Mouse (Mus musculus): ENCODE results near the gene Gsap. TPM values are rescaled to one million over a fixed set of nuclear protein-coding genes. Genes with fewer than 3 reads are reported as not detected.
"Not testable (repeated sequence)": the region's sequence is repeated elsewhere in the genome, so short reads cannot be mapped to it uniquely, and the experiment has no call there.

Gene Gsap
- polyA plus RNA-seq, 1 experiment = 14.9 TPM

- Histone ChIP-seq H3K27me3 (replicated peaks) (no peaks in the 10 kb centered on the region), H3K9me3 (peaks cover 7% of the 10 kb centered on the region), H3K36me3 (replicated peaks; ENCODE audit: low read length) (peaks cover 6% of the 10 kb centered on the region), H3K4me1 (peaks cover 64% of the 10 kb centered on the region), H3K4me3 (replicated peaks) (no peak overlapping the region)
- TF ChIP-seq FLI1 (IDR thresholded peaks at IDR 0.05; ENCODE audit: low read length) = no peak
Observed at GRCm38 (mm10) chr5:21175132-21176112, 10.6 kb upstream of the Gsap start.

GRCm38 (mm10) chr5:21179496-21179895 is 6.6 kb upstream of the Gsap start:
- no peak overlapping the region for H3K4me3 ChIP-seq (replicated peaks)
- H3K36me3 ChIP-seq (replicated peaks; ENCODE audit: low read length) = peaks cover 6% of the 10 kb centered on the region
- H3K4me1 ChIP-seq = peaks cover 24% of the 10 kb centered on the region
- peaks cover 7% of the 10 kb centered on the region for H3K9me3 ChIP-seq
- no peaks in the 10 kb centered on the region for H3K27me3 ChIP-seq (replicated peaks)
- TF ChIP-seq FLI1 (IDR thresholded peaks at IDR 0.05; ENCODE audit: low read length) = no peak
- no peak for TF ChIP-seq GATA1 (IDR thresholded peaks at IDR 0.05; ENCODE audit: borderline replicate concordance, low read length)

GRCm38 (mm10) chr5:21183046-21183445 is 3.0 kb upstream of the Gsap start:
- not testable (repeated sequence) for H3K27me3 ChIP-seq (replicated peaks); H3K9me3 ChIP-seq; H3K4me3 ChIP-seq (replicated peaks); H3K36me3 ChIP-seq (replicated peaks; ENCODE audit: low read length)
- H3K4me1 ChIP-seq = peaks cover 26% of the 10 kb centered on the region

- Histone ChIP-seq H3K9me3 (no peaks in the 10 kb centered on the region), H3K36me3 (replicated peaks; ENCODE audit: low read length) (peaks cover 12% of the 10 kb centered on the region), H3K4me3 (replicated peaks) (peak overlapping the region; percentile 98), H3K4me1 (peaks cover 64% of the 10 kb centered on the region), H3K27me3 (replicated peaks) (no peaks in the 10 kb centered on the region)
- no peak for TF ChIP-seq GATA1 (IDR thresholded peaks at IDR 0.05; ENCODE audit: borderline replicate concordance, low read length)
- TF ChIP-seq FLI1 (IDR thresholded peaks at IDR 0.05; ENCODE audit: low read length) = no peak
Observed at GRCm38 (mm10) chr5:21186821-21187220, 766 bp downstream of the Gsap start.

GRCm38 (mm10) chr5:21188435-21188834 is 2.4 kb downstream of the Gsap start:
- Histone ChIP-seq H3K4me1 (peaks cover 79% of the 10 kb centered on the region), H3K4me3 (replicated peaks) (peak overlapping the region; percentile 80), H3K36me3 (replicated peaks; ENCODE audit: low read length) (peaks cover 28% of the 10 kb centered on the region), H3K9me3 (peaks cover 12% of the 10 kb centered on the region), H3K27me3 (replicated peaks) (no peaks in the 10 kb centered on the region)
- no peak for TF ChIP-seq FLI1 (IDR thresholded peaks at IDR 0.05; ENCODE audit: low read length)
- TF ChIP-seq GATA1 (IDR thresholded peaks at IDR 0.05; ENCODE audit: borderline replicate concordance, low read length) = no peak

GRCm38 (mm10) chr5:21189036-21189435 is 3.0 kb downstream of the Gsap start:
- peaks cover 34% of the 10 kb centered on the region for H3K36me3 ChIP-seq (replicated peaks; ENCODE audit: low read length)
- H3K4me1 ChIP-seq = peaks cover 84% of the 10 kb centered on the region
- H3K9me3 ChIP-seq = peaks cover 17% of the 10 kb centered on the region
- no peak for TF ChIP-seq FLI1 (IDR thresholded peaks at IDR 0.05; ENCODE audit: low read length)
- TF ChIP-seq GATA1 (IDR thresholded peaks at IDR 0.05; ENCODE audit: borderline replicate concordance, low read length) = no peak
- H3K27me3 ChIP-seq (replicated peaks) = no peaks in the 10 kb centered on the region
- peak overlapping the region; percentile 80 for H3K4me3 ChIP-seq (replicated peaks)

GRCm38 (mm10) chr5:21189460-21189859 is 3.4 kb downstream of the Gsap start:
- TF ChIP-seq GATA1 (IDR thresholded peaks at IDR 0.05; ENCODE audit: borderline replicate concordance, low read length) (no peak), FLI1 (IDR thresholded peaks at IDR 0.05; ENCODE audit: low read length) (no peak)
- H3K36me3 ChIP-seq (replicated peaks; ENCODE audit: low read length) = peaks cover 38% of the 10 kb centered on the region
- peaks cover 84% of the 10 kb centered on the region for H3K4me1 ChIP-seq
- H3K4me3 ChIP-seq (replicated peaks) = peak overlapping the region; percentile 62
- no peaks in the 10 kb centered on the region for H3K27me3 ChIP-seq (replicated peaks)
- H3K9me3 ChIP-seq = peaks cover 17% of the 10 kb centered on the region

GRCm38 (mm10) chr5:21203504-21203903 is 17.4 kb downstream of the Gsap start:
- Histone ChIP-seq H3K4me3 (replicated peaks) (no peak overlapping the region), H3K27me3 (replicated peaks) (no peaks in the 10 kb centered on the region), H3K4me1 (peaks cover 62% of the 10 kb centered on the region), H3K36me3 (replicated peaks; ENCODE audit: low read length) (peaks cover 76% of the 10 kb centered on the region), H3K9me3 (peaks cover 3% of the 10 kb centered on the region; the same call in 1 of the 2 replicates)
- TF ChIP-seq FLI1 (IDR thresholded peaks at IDR 0.05; ENCODE audit: low read length) = no peak

- H3K4me3 ChIP-seq (replicated peaks) = no peak overlapping the region
- H3K36me3 ChIP-seq (replicated peaks; ENCODE audit: low read length) = peaks cover 76% of the 10 kb centered on the region
- TF ChIP-seq FLI1 (IDR thresholded peaks at IDR 0.05; ENCODE audit: low read length) = no peak
- TF ChIP-seq GATA1 (IDR thresholded peaks at IDR 0.05; ENCODE audit: borderline replicate concordance, low read length) = no peak
- peaks cover 3% of the 10 kb centered on the region; the same call in 1 of the 2 replicates for H3K9me3 ChIP-seq
- peaks cover 63% of the 10 kb centered on the region for H3K4me1 ChIP-seq
- H3K27me3 ChIP-seq (replicated peaks) = no peaks in the 10 kb centered on the region
Observed at GRCm38 (mm10) chr5:21204157-21204556, 18.1 kb downstream of the Gsap start.

GRCm38 (mm10) chr5:21206014-21206413 is 20.0 kb downstream of the Gsap start:
- peaks cover 65% of the 10 kb centered on the region for H3K4me1 ChIP-seq
- no peaks in the 10 kb centered on the region for H3K27me3 ChIP-seq (replicated peaks)
- H3K36me3 ChIP-seq (replicated peaks; ENCODE audit: low read length) = peaks cover 76% of the 10 kb centered on the region
- H3K4me3 ChIP-seq (replicated peaks) = no peak overlapping the region
- H3K9me3 ChIP-seq = no peaks in the 10 kb centered on the region
- TF ChIP-seq FLI1 (IDR thresholded peaks at IDR 0.05; ENCODE audit: low read length) (no peak), GATA1 (IDR thresholded peaks at IDR 0.05; ENCODE audit: borderline replicate concordance, low read length) (no peak)

Measured in megakaryocyte, embryonic 14.5 days (primary cell).